Mouse (Mus musculus) hindbrain, embryonic 16.5 days (tissue): ENCODE measurements around the gene Snd1. TPM values are rescaled to one million over a fixed set of nuclear protein-coding genes. Genes with fewer than 3 reads are reported as not detected.

ENCODE experiments used
- ATAC-seq: fragments of 200-750 bp; cut with Nextera tagmentation; 2 replicates; pipeline ENCODE4 v1.8.0; 2017; ENCODE audit warnings: moderate TSS enrichment, moderate library complexity
- H3K27ac ChIP-seq: fragments of 300-500 bp; sonication (generic); 2 replicates; pipeline ENCODE4 v1.5.1; 2014; ENCODE audit warnings: low read depth, mild to moderate bottlenecking, control low read depth, low read length, moderate library complexity
- H3K27me3 ChIP-seq: fragments of 300-500 bp; sonication (generic); replicated peaks from 2 replicates; pipeline ENCODE4 v1.6.1; 2014; ENCODE audit warnings: low read length; ENCODE audit not compliant: control insufficient read depth, insufficient read depth
- H3K36me3 ChIP-seq: fragments of 300-500 bp; sonication (generic); 2 replicates; pipeline ENCODE4 v1.6.1; 2014; ENCODE audit warnings: mild to moderate bottlenecking, low read length, moderate library complexity, mixed read lengths; ENCODE audit not compliant: control insufficient read depth, insufficient read depth
- H3K4me1 ChIP-seq: fragments of 300-500 bp; sonication (generic); 2 replicates; pipeline ENCODE4 v1.6.1; 2014; ENCODE audit warnings: low read depth, low read length; ENCODE audit not compliant: control insufficient read depth, insufficient read depth
- H3K4me2 ChIP-seq: fragments of 300-500 bp; sonication (generic); 2 replicates; pipeline ENCODE4 v1.6.1; 2014; ENCODE audit warnings: mild to moderate bottlenecking, low read length, control low read depth, moderate library complexity
- H3K4me3 ChIP-seq: fragments of 300-500 bp; sonication (generic); 2 replicates; pipeline ENCODE4 v1.5.1; 2014; ENCODE audit warnings: mild to moderate bottlenecking, low read length, control low read depth, moderate library complexity
- H3K9ac ChIP-seq: fragments of 300-500 bp; sonication (generic); 2 replicates; pipeline ENCODE4 v1.6.1; 2014; ENCODE audit warnings: low read depth, mild to moderate bottlenecking, control low read depth, low read length, moderate library complexity
- H3K9me3 ChIP-seq: fragments of 300-500 bp; sonication (generic); 2 replicates; pipeline ENCODE4 v1.6.1; 2014; ENCODE audit warnings: mild to moderate bottlenecking, low read length, moderate library complexity; ENCODE audit not compliant: control insufficient read depth
- WGBS: fragments of 180-500 bp; shearing (Covaris S2); extraction: QIAGEN DNeasy Blood & Tissue Kit; methylation state at CpG from one replicate; pipeline ENCODE4 v1.1.7; 2014; 5-methylcytosine and 5-hydroxymethylcytosine counted together
- polyA plus RNA-seq: library from polyadenylated mRNA; unstranded; fragments of >200 nt; fragmentation: Nextera tagmentation; extraction: Ambion mirVana; gene quantifications from 2 replicates; pipeline ENCODE4 v1.2.1, GENCODE M21; 2015

Gene Snd1
- polyA plus RNA-seq, 1 experiment from 2014 or later, result 69.7 TPM

DNA sequence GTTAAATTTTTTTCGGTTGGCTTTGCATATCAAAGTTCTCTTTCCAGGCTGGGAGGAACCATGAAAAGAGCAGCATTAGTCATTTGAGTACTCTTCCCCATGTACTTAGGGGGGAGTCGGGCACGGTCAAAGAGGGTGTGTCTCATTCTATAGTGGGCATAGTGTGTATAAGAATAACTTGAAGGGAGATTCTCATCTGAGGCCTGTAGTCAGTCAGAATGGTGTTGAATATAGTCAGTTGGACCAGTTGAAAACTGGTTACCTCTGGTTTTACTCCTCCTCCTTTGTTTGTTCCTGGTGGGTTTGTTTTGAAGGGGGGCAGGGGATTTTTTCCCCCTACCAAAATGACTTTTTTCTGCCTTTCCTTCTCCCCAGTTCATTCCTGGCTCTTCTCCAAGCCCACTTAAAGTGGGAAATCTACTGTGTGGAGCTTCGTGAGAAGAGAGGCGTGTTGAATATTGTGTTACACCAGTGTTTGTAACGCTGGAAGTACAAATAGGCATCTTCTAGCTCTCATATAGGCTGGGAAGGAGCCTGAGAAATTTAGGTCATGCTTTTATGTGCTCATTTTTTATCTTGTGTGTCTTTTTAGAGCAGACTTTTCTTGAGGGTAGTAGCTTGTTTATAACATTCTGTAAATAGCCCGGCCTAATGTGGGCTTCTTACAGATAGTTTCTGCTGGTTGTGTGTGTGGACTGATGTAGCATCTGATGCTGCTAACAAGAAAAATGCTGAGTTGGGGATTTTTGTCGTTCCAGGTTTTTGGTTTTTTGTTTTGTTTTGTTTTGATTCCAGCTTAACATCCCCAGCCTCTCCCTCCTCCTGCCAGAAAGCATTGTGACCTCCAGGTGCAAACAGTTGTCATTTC, 231.4 kb downstream of the Snd1 start:
- H3K27me3 ChIP-seq, result no peaks in the 10 kb centered on the region
- H3K4me2 ChIP-seq, result no peak overlapping the region
- no peak overlapping the region for H3K4me3 ChIP-seq
- peaks cover 24% of the 10 kb centered on the region for H3K4me1 ChIP-seq
- ATAC-seq, result 0 out of 2 replicates have a peak, but pooled peaks have one; percentile 28
- H3K9me3 ChIP-seq, result no peaks in the 10 kb centered on the region
- 69% methylated on average over 8 of the region's 8 CpGs for WGBS
- 0 out of 2 replicates have a peak overlapping the region, but pooled peaks have one; percentile 34 for H3K27ac ChIP-seq
- peak overlapping the region; percentile 6; the same call in 1 of the 2 replicates for H3K9ac ChIP-seq
- H3K36me3 ChIP-seq, result no peaks in the 10 kb centered on the region

DNA sequence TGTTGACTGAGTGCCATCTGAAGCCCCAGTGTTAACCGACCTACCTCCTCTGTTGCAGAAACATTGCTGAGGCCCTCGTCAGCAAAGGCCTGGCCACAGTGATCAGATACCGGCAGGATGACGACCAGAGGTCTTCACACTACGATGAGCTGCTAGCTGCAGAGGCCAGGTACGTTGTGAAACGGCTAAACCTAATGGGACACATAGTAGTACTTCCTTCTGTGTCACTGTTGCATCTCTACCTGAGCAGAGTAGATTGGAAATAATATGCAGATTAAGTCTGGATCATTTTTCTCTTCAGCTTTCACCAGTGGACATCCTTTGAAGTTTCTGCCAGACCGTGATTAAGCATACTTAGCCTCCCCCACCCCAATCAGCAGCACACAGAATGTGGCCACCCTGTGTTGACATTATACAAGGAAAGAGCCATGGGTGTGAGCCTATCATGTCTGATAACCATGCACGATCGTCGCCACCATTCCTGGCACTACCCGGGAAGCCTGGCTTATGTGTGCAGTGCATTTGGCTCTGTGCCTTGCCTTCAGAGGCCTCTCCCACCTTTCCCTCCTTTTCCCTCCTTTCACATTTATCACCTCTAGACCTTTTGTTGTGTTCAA, 232.1 kb downstream of the Snd1 start:
- H3K9ac ChIP-seq, result peak overlapping the region; percentile 6; the same call in 1 of the 2 replicates
- 65% methylated on average over 12 of the region's 12 CpGs for WGBS

DNA sequence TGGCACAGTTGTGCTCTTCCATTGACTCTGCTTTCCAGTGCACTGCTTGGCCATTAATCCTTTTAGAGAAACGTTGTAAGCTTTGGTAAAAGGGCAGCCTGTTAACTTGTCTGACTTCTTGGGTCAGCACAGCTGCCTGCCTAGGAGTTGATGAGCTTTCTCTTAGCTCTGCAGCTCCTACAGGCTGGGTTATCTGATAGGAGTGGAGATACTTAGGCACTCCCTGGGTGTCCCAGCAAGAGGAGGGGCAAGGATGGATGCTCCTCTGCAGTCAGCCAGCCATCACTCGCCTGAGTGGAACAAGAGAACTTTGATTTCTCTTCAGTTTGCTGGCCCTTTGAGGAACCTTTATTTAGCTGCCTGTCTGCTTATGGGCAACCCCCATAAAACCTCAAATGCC, 235.1 kb downstream of the Snd1 start:
- H3K36me3 ChIP-seq, result no peaks in the 10 kb centered on the region
- H3K27me3 ChIP-seq, result no peaks in the 10 kb centered on the region
- no peaks in the 10 kb centered on the region for H3K9me3 ChIP-seq
- WGBS, result 45% methylated on average over 2 of the region's 2 CpGs
- H3K9ac ChIP-seq, result no peak overlapping the region
- no peak for ATAC-seq
- no peak overlapping the region for H3K4me3 ChIP-seq
- H3K4me1 ChIP-seq, result peaks cover 21% of the 10 kb centered on the region
- H3K4me2 ChIP-seq, result no peak overlapping the region
- H3K27ac ChIP-seq, result no peak overlapping the region

More for the DNA sequence above, 232.1 kb downstream of the Snd1 start:
- Histone ChIP-seq H3K9me3 (no peaks in the 10 kb centered on the region), H3K4me1 (peaks cover 24% of the 10 kb centered on the region), H3K27ac (0 out of 2 replicates have a peak overlapping the region, but pooled peaks have one; percentile 34), H3K27me3 (no peaks in the 10 kb centered on the region), H3K36me3 (no peaks in the 10 kb centered on the region), H3K4me3 (no peak overlapping the region), H3K4me2 (no peak overlapping the region)
- ATAC-seq, result no peak; the same call in 1 of the 2 replicates

DNA sequence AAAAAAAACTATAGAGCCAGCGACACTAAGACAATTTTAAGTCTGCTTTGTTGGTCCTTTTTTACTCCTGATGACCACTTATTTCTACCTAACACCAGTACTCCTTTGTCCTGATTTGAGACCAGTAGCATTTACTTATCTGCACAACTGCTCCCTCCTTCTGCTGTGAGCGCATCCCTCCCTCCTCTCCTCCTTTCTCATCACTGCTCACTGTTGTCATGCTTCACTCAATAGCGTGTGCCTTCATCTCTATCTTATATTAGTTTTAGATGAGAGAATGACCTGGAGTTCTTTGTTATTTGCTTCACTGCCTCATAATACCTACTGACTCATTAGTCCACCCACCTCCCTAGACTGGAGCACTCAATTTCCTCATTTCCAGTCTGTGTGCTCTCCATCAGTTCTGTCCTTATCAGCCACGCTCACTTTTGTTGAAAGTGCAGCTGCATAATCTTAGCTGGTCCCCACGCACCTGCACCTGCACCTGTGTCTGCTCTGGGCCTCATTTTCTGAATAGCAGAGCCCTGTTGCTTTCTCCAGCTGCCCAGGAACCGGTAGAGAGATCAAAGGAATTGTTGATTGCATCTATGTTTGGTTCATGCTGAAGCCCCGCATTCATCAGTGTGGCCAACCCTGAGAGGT, 242.4 kb downstream of the Snd1 start:
- H3K9me3 ChIP-seq, result no peaks in the 10 kb centered on the region
- no peak overlapping the region for H3K27ac ChIP-seq
- no peak overlapping the region for H3K9ac ChIP-seq
- H3K4me2 ChIP-seq, result no peak overlapping the region
- WGBS, result 48% methylated on average over 7 of the region's 7 CpGs
- peak; percentile 37; the same call in 1 of the 2 replicates for ATAC-seq
- no peak overlapping the region for H3K4me3 ChIP-seq
- H3K27me3 ChIP-seq, result no peaks in the 10 kb centered on the region
- H3K36me3 ChIP-seq, result no peaks in the 10 kb centered on the region
- H3K4me1 ChIP-seq, result peaks cover 10% of the 10 kb centered on the region

DNA sequence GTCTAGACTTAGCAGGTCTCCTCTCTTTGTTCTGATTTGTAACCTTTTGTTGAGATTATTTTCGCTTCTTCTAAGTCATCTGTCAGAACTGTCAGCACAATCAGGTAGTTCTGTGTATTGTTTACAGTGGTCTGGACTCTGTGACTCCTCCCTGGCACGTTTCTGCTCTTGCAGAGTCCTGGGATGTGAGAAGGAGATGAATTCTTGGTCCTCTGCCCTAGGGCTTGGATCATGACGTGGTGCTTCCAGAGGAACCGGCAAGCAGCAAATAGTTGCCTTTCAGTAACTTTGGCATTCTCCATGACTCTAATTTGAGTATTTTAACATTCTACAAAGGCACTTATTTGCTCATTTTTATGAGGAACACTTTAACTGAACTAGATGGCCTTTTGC, 242.9 kb downstream of the Snd1 start:
- no peaks in the 10 kb centered on the region for H3K36me3 ChIP-seq
- no peaks in the 10 kb centered on the region for H3K27me3 ChIP-seq
- ATAC-seq, result peak; percentile 51
- H3K27ac ChIP-seq, result no peak overlapping the region
- H3K4me1 ChIP-seq, result peaks cover 10% of the 10 kb centered on the region
- no peak overlapping the region for H3K9ac ChIP-seq
- 38% methylated on average over 4 of the region's 4 CpGs for WGBS
- H3K4me2 ChIP-seq, result no peak overlapping the region
- no peaks in the 10 kb centered on the region for H3K9me3 ChIP-seq
- H3K4me3 ChIP-seq, result no peak overlapping the region

DNA sequence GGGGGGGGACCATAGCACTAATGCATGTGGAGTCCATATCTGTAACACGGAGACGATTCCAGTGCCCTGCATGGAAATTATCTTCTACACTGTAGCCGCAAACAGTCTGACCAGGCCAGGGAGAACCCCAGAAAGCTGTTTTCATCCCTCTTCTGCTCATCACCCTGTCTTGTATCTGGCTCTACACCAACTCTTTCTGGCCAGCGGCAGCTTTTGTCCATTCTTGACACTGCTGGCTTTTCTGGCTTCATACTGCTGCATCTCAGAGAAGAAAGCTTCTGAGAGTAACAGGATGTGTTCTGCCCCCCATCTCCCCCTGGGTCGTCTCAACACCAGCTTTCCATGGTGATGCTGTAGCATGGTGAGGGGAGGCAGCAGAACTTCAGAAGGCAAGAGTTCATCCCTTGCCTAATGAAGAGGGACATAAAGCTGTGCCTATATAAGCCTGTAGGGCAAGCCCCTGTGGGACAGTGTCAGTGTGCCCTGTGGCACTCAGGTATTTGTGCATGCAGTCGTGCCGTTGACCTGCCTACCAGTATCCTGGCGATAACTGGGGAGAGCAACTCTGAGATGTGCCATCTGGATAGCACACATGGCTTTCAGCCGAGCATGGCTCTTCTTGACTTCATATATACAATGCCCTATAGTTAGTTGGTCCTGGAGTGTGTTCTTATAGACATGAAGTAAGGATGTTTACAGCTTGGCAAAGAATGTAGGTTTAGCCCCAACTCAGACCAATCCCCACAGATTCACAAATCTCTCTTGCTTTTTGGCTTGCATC, 245.6 kb downstream of the Snd1 start:
- no peak for ATAC-seq
- Histone ChIP-seq H3K9ac (no peak overlapping the region), H3K9me3 (no peaks in the 10 kb centered on the region), H3K4me1 (peaks cover 9% of the 10 kb centered on the region), H3K4me2 (no peak overlapping the region), H3K27ac (no peak overlapping the region), H3K4me3 (no peak overlapping the region), H3K27me3 (no peaks in the 10 kb centered on the region), H3K36me3 (no peaks in the 10 kb centered on the region)
- WGBS, result 85% methylated on average over 9 of the region's 9 CpGs

DNA sequence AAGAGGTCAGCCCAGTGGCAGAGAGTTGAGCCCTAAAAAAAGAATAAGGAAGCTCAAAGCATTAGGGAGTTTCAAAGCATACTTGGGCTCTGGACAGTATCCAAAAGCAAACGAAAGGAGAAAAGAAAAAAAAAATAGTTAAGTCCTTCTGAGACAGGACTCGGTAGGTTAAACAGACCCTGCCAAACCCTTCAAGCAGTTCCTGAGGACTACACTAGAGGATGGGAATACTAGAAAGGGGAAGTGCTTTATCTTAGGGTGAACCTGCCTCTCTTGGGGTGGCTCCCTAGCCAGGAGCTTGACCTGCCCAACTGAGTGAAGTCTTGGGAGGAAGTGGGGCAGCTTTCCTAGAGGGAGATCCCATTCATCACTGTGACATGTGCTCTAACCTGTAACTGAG, 248.1 kb downstream of the Snd1 start:
- Histone ChIP-seq H3K4me3 (no peak overlapping the region), H3K9ac (no peak overlapping the region), H3K27me3 (no peaks in the 10 kb centered on the region), H3K9me3 (no peaks in the 10 kb centered on the region), H3K4me2 (no peak overlapping the region), H3K36me3 (no peaks in the 10 kb centered on the region), H3K4me1 (no peaks in the 10 kb centered on the region), H3K27ac (no peak overlapping the region)
- ATAC-seq, result no peak
- 55% methylated on average over 2 of the region's 2 CpGs for WGBS

DNA sequence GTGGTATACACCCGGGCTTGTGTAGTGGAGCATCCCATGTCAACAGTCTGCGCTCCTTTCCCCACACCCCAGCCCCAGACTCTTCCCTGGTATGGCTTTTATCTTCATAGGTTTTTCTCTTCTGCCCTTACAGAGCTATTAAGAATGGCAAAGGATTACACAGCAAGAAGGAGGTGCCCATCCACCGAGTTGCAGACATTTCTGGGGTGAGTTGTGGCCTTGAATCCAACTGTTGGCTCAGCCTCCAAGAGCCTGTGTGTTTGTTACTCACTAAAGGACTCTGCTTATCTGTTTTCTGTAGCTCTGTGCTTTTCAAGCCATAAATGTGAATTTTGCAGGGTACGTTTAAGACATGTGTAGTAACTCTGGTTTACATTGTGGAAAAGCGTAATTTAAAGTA, 249.8 kb downstream of the Snd1 start:
- Histone ChIP-seq H3K4me2 (no peak overlapping the region), H3K4me1 (no peaks in the 10 kb centered on the region; the same call in 1 of the 2 replicates), H3K36me3 (no peaks in the 10 kb centered on the region), H3K27me3 (no peaks in the 10 kb centered on the region), H3K27ac (no peak overlapping the region), H3K4me3 (no peak overlapping the region), H3K9me3 (no peaks in the 10 kb centered on the region), H3K9ac (no peak overlapping the region)
- no peak for ATAC-seq
- WGBS, result 72% methylated on average over 5 of the region's 5 CpGs
